Mouse (Mus musculus): ENCODE results near the gene Tmem144. TPM values are rescaled to one million over a fixed set of nuclear protein-coding genes. Genes with fewer than 3 reads are reported as not detected.
A peak's percentile ranks its signal among the peaks of the same experiment; 100 is the strongest.

Gene Tmem144
- polyA plus RNA-seq, 1 experiment from 2014 or later: 2.0 TPM

GRCm38 (mm10) chr3:79842165-79842564 lies 10.4 kb downstream of the Tmem144 start:
- peak overlapping the region; percentile 76 for H3K4me2 ChIP-seq (ENCODE audit: low read depth, low read length)
- 6% methylated on average over 12 of the region's 12 CpGs for WGBS (ENCODE audit: insufficient replicate concordance)
- no peaks in the 10 kb centered on the region for H3K9me3 ChIP-seq (ENCODE audit: low read length)
- peak overlapping the region; percentile 61 for H3K9ac ChIP-seq (replicated peaks)
- peak overlapping the region; percentile 54 for H3K4me3 ChIP-seq (ENCODE audit: low read depth, low read length)
- no peak for TF ChIP-seq CTCF (IDR thresholded peaks at IDR 0.05; ENCODE audit: low read depth)
- TF ChIP-seq EP300 (IDR thresholded peaks at IDR 0.05; ENCODE audit: low read depth): no peak; the same call in 1 of the 2 replicates
- no peaks in the 10 kb centered on the region for H3K27me3 ChIP-seq (ENCODE audit: insufficient read depth, low read length)
- peaks cover 8% of the 10 kb centered on the region; the same call in 1 of the 2 replicates for H3K4me1 ChIP-seq (ENCODE audit: insufficient read depth)
- DNase-seq (peak; percentile 71), ATAC-seq (peak; percentile 78)
- no peaks in the 10 kb centered on the region for H3K36me3 ChIP-seq (replicated peaks; ENCODE audit: insufficient read depth, low read length)
- peak overlapping the region; percentile 84 for H3K27ac ChIP-seq (ENCODE audit: low read depth)

DNA sequence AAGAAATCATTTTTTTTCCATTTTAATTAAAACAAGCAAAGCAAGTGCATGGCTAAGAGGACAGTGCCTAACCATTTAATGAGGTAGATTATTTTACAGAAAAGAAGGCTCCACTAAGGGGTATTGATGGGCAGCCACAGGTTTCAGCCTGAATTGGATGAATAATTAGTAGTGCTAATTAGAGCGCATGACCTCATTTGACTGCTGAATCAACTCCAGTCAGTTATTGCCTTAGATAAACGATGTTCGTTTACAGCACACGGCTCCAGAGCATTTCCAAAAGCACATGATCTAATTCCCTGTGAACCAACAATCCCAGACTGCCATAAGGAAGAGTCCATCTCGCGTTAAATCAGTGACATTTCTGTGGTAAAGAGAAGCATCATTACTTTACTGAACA lies 11.1 kb downstream of the Tmem144 start:
- H3K27ac ChIP-seq (ENCODE audit: low read depth): no peak overlapping the region

DNA sequence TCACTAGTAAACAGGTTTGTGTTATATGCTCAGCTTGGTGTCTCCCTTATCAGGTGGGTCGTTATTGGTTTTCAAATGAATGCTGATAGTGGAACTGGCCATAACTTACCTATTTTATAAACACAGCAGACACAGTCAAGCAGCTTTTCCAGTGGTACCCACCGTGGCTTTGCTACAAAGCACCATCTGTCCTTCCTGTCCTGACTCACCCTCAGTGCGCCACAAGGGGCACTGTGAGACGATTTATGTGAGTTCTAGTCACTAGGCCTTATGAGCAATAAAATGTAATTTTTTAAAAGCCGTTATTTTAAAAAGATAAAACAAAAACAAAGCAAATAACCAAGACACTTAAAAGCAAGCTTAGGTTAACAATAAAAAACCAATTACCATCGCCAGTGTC lies 13.8 kb downstream of the Tmem144 start:
- Histone ChIP-seq H3K27me3 (ENCODE audit: insufficient read depth, low read length) (no peaks in the 10 kb centered on the region), H3K36me3 (replicated peaks; ENCODE audit: insufficient read depth, low read length) (no peaks in the 10 kb centered on the region), H3K9ac (replicated peaks) (no peak overlapping the region), H3K4me3 (ENCODE audit: low read depth, low read length) (no peak overlapping the region), H3K4me1 (ENCODE audit: insufficient read depth) (peaks cover 3% of the 10 kb centered on the region; the same call in 1 of the 2 replicates), H3K4me2 (ENCODE audit: low read depth, low read length) (no peak overlapping the region), H3K9me3 (ENCODE audit: low read length) (no peaks in the 10 kb centered on the region), H3K27ac (ENCODE audit: low read depth) (no peak overlapping the region)
- DNase-seq: no peak
- 53% methylated on average over 6 of the region's 6 CpGs for WGBS (ENCODE audit: insufficient replicate concordance)
- TF ChIP-seq CTCF (IDR thresholded peaks at IDR 0.05; ENCODE audit: low read depth) (peak; percentile 45), EP300 (IDR thresholded peaks at IDR 0.05; ENCODE audit: low read depth) (no peak)
- no peak for ATAC-seq

More for the DNA sequence above, 11.1 kb downstream of the Tmem144 start:
- DNase-seq (no peak), ATAC-seq (no peak)
- H3K9me3 ChIP-seq (ENCODE audit: low read length): no peaks in the 10 kb centered on the region
- H3K4me2 ChIP-seq (ENCODE audit: low read depth, low read length): peak overlapping the region; percentile 76
- 59% methylated on average over 6 of the region's 6 CpGs for WGBS (ENCODE audit: insufficient replicate concordance)
- peaks cover 8% of the 10 kb centered on the region; the same call in 1 of the 2 replicates for H3K4me1 ChIP-seq (ENCODE audit: insufficient read depth)
- no peaks in the 10 kb centered on the region for H3K27me3 ChIP-seq (ENCODE audit: insufficient read depth, low read length)
- H3K4me3 ChIP-seq (ENCODE audit: low read depth, low read length): peak overlapping the region; percentile 54
- H3K36me3 ChIP-seq (replicated peaks; ENCODE audit: insufficient read depth, low read length): no peaks in the 10 kb centered on the region
- TF ChIP-seq CTCF (IDR thresholded peaks at IDR 0.05; ENCODE audit: low read depth) (no peak), EP300 (IDR thresholded peaks at IDR 0.05; ENCODE audit: low read depth) (no peak)
- peak overlapping the region; percentile 3; the same call in 1 of the 2 replicates for H3K9ac ChIP-seq (replicated peaks)

GRCm38 (mm10) chr3:79829289-79829688 lies 23.3 kb downstream of the Tmem144 start:
- H3K4me3 ChIP-seq (ENCODE audit: low read depth, low read length): no peak overlapping the region
- H3K36me3 ChIP-seq (replicated peaks; ENCODE audit: insufficient read depth, low read length): 0 out of 2 replicates have a peak, but pooled peaks cover 3% of the 10 kb centered on the region
- TF ChIP-seq CTCF (IDR thresholded peaks at IDR 0.05; ENCODE audit: low read depth) (no peak), EP300 (IDR thresholded peaks at IDR 0.05; ENCODE audit: low read depth) (no peak)
- no peaks in the 10 kb centered on the region for H3K4me1 ChIP-seq (ENCODE audit: insufficient read depth)
- no peak for DNase-seq
- H3K9me3 ChIP-seq (ENCODE audit: low read length): no peaks in the 10 kb centered on the region
- H3K9ac ChIP-seq (replicated peaks): no peak overlapping the region
- ATAC-seq: no peak
- H3K27ac ChIP-seq (ENCODE audit: low read depth): no peak overlapping the region
- H3K27me3 ChIP-seq (ENCODE audit: insufficient read depth, low read length): no peaks in the 10 kb centered on the region
- no peak overlapping the region for H3K4me2 ChIP-seq (ENCODE audit: low read depth, low read length)

DNA sequence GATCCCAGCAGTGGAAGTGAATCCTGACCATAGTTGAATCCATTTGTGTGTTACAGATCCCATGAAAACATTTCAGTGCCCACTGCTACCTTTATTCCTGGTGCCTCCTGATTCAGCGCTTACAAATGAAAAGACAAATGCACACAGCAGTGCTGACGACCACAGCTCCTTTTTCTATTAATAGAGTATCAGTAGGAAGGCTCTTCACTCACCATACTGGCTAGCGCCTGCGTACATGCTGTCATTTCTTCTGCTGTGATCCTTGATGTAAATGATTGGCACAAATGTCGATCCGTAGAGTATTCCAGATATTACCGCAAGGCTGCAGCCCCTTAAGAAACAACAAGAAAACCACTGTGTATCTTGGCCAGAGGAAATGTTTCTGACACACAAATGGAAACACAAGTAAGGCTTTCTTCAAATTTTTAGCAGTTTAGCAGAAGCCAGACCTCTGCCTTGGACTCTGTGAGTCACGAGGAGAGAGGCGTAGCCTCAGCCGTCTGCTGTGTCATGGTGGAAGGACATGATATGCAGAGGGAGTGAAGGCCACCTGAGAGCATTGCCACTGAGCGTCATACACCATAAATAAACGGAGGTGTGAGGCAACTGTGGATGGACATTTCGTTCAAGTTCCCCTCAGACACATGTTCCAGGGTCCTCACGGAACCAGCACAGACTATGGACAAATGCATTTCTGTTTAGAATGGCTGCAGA lies 27.3 kb downstream of the Tmem144 start:
- Histone ChIP-seq H3K27me3 (ENCODE audit: insufficient read depth, low read length) (no peaks in the 10 kb centered on the region), H3K4me1 (ENCODE audit: insufficient read depth) (no peaks in the 10 kb centered on the region), H3K9me3 (ENCODE audit: low read length) (no peaks in the 10 kb centered on the region), H3K27ac (ENCODE audit: low read depth) (no peak overlapping the region), H3K36me3 (replicated peaks; ENCODE audit: insufficient read depth, low read length) (peaks cover under 1% of the 10 kb centered on the region; the same call in 1 of the 2 replicates), H3K9ac (replicated peaks) (no peak overlapping the region), H3K4me2 (ENCODE audit: low read depth, low read length) (no peak overlapping the region), H3K4me3 (ENCODE audit: low read depth, low read length) (no peak overlapping the region)
- no peak for DNase-seq
- TF ChIP-seq CTCF (IDR thresholded peaks at IDR 0.05; ENCODE audit: low read depth): no peak
- TF ChIP-seq EP300 (IDR thresholded peaks at IDR 0.05; ENCODE audit: low read depth): no peak
- no peak for ATAC-seq
- WGBS (ENCODE audit: insufficient replicate concordance): 86% methylated on average over 14 of the region's 14 CpGs

DNA sequence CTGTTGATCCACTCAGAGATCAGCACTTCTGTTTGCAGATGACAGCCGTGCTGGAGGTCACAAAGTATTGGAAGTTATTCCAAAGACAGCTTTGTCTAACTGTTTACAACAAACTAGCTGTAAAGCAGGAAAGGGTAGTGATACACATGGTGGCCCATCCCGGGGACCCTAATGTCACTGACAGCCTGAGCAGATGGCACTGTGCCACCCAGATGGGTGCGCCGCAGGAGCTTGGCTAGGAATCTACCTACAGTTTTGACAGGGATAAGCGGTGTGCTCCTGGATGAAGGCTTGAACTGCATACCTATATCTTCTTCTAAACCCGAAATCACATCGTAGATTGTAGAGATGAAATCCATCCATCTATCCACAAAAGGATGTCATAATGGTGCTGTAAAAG lies 29.4 kb downstream of the Tmem144 start:
- no peaks in the 10 kb centered on the region for H3K9me3 ChIP-seq (ENCODE audit: low read length)
- no peak overlapping the region for H3K4me3 ChIP-seq (ENCODE audit: low read depth, low read length)
- DNase-seq (no peak), ATAC-seq (no peak)
- no peaks in the 10 kb centered on the region; the same call in 1 of the 2 replicates for H3K36me3 ChIP-seq (replicated peaks; ENCODE audit: insufficient read depth, low read length)
- 85% methylated on average over 7 of the region's 7 CpGs for WGBS (ENCODE audit: insufficient replicate concordance)
- TF ChIP-seq EP300 (IDR thresholded peaks at IDR 0.05; ENCODE audit: low read depth): no peak
- no peak for TF ChIP-seq CTCF (IDR thresholded peaks at IDR 0.05; ENCODE audit: low read depth)
- no peaks in the 10 kb centered on the region for H3K27me3 ChIP-seq (ENCODE audit: insufficient read depth, low read length)
- H3K9ac ChIP-seq (replicated peaks): no peak overlapping the region
- H3K27ac ChIP-seq (ENCODE audit: low read depth): no peak overlapping the region
- no peak overlapping the region for H3K4me2 ChIP-seq (ENCODE audit: low read depth, low read length)
- H3K4me1 ChIP-seq (ENCODE audit: insufficient read depth): no peaks in the 10 kb centered on the region

All from liver, postnatal 0 days (tissue).